In the genomic region with DNA sequence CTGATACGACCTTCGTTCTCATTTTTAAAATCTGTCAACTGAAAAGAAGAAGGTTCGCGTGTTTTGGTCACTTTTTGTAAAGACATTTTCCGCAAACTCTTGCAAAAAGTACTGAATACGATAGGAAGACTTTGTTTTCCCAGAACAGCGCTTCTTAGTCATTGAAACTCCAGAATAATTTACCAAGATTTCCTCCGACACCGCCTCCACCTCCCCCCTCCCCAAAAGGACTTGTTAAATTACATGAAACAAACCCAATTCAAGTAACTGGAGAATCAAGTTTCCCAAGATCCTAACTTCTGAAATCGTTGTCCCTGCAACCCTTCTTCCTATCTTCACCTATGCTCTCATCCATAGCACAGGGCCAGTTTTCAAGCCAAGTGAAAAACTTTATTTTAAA, we compare ENCODE assay signal across 8 mouse cellular contexts. TPM values are rescaled to one million over a fixed set of nuclear protein-coding genes. Genes with fewer than 3 reads are reported as not detected.
DNase-seq lines count a peak whose midpoint lies in the region; ATAC-seq and TF ChIP-seq lines count a peak whose summit lies in the region.

No protein-coding gene starts in this region.

- H3K27ac ChIP-seq in kidney, adult 2 months (ENCODE audit: insufficient read depth, low read depth, low read length), result no peak overlapping the region
- H3K27ac ChIP-seq in MEL (ENCODE audit: control insufficient read depth, low read depth, low read length), result peak overlapping the region; percentile 82
- H3K27ac ChIP-seq in hindbrain, embryonic 10.5 days, result peak overlapping the region; percentile 97
- peak overlapping the region; percentile 72; the same call in 1 of the 2 replicates for H3K27ac ChIP-seq in midbrain, embryonic 11.5 days (ENCODE audit: low read depth, low read length)

- TF ChIP-seq EP300 in MEL (IDR thresholded peaks at IDR 0.05; ENCODE audit: low read depth in 1 of 2, low read length in 2 of 2), result no peak

- peaks cover 46% of the 10 kb centered on the region for H3K79me2 ChIP-seq in MEL (ENCODE audit: control insufficient read depth, insufficient read depth, low read length, poor library complexity)

- H3K4me1 ChIP-seq in kidney, adult 2 months (ENCODE audit: control insufficient read depth, insufficient read depth, low read length), result no peaks in the 10 kb centered on the region
- H3K4me1 ChIP-seq in MEL (ENCODE audit: control insufficient read depth in 1 of 2, insufficient read depth in 2 of 2, low read length in 2 of 2), result peaks cover 3 to 13% of the 10 kb centered on the region in 2 experiments
- H3K4me1 ChIP-seq in hindbrain, embryonic 10.5 days (replicated peaks), result peaks cover 43% of the 10 kb centered on the region
- H3K4me1 ChIP-seq in midbrain, embryonic 11.5 days (ENCODE audit: control insufficient read depth, insufficient read depth, low read length), result peaks cover 14% of the 10 kb centered on the region

- H3K9ac ChIP-seq in MEL (ENCODE audit: control insufficient read depth, low read depth, low read length, poor library complexity, severe bottlenecking), result peak overlapping the region; percentile 93
- H3K9ac ChIP-seq in midbrain, embryonic 11.5 days (ENCODE audit: low read length), result peak overlapping the region; percentile 86

- peak overlapping the region; percentile 74 for H3K4me2 ChIP-seq in midbrain, embryonic 11.5 days

- 3% methylated on average over 10 of the region's 10 CpGs for WGBS in kidney, adult 2 months
- WGBS in hindbrain, embryonic 10.5 days, result 3% methylated on average over 10 of the region's 10 CpGs
- 3% methylated on average over 10 of the region's 10 CpGs for WGBS in midbrain, embryonic 11.5 days

- intact Hi-C loops in left cerebral cortex, postnatal 14 days (cut with DNase I), result no loop called here
- intact Hi-C loops in left cerebral cortex, postnatal 4 days (cut with DNase I), result no loop called here

- no peaks in the 10 kb centered on the region for H3K36me3 ChIP-seq in kidney, adult 2 months (ENCODE audit: control insufficient read depth, insufficient read depth, low read length)
- peaks cover 0 to 19% of the 10 kb centered on the region in 2 experiments; a peak in 2 of 4 replicates for H3K36me3 ChIP-seq in MEL (ENCODE audit: control insufficient read depth in 1 of 2, insufficient read depth in 2 of 2, low read length in 2 of 2)
- peaks cover 17% of the 10 kb centered on the region for H3K36me3 ChIP-seq in hindbrain, embryonic 10.5 days
- no peaks in the 10 kb centered on the region for H3K36me3 ChIP-seq in midbrain, embryonic 11.5 days (ENCODE audit: control insufficient read depth, insufficient read depth, low read length)

- TF ChIP-seq RAD21 in MEL (IDR thresholded peaks at IDR 0.05; ENCODE audit: low read depth, low read length), result no peak

- no peak for TF ChIP-seq POLR2A in kidney, adult 2 months (IDR thresholded peaks at IDR 0.05; ENCODE audit: low read depth, low read length)
- no peak for TF ChIP-seq POLR2A in MEL (IDR thresholded peaks at IDR 0.05; ENCODE audit: control insufficient read depth in 1 of 2, insufficient read depth in 1 of 2, low read depth in 1 of 2, low read length in 2 of 2, poor library complexity in 1 of 2)

- H3K4me3 ChIP-seq in kidney, adult 2 months (ENCODE audit: insufficient read depth, low read depth, low read length), result peak overlapping the region; percentile 97
- H3K4me3 ChIP-seq in MEL (ENCODE audit: control insufficient read depth in 1 of 2, insufficient read depth in 1 of 2, low read depth in 2 of 2, low read length in 2 of 2), result peak overlapping the region; percentile 86 to 96
- peak overlapping the region; percentile 94 for H3K4me3 ChIP-seq in hindbrain, embryonic 10.5 days
- H3K4me3 ChIP-seq in midbrain, embryonic 11.5 days (ENCODE audit: low read depth, low read length), result peak overlapping the region; percentile 87

- ATAC-seq in midbrain, embryonic 11.5 days (ENCODE audit: low FRiP score), result no peak

- DNase-seq in kidney, adult 2 months, result peak; percentile 5
- no peak for DNase-seq in kidney, adult 11 months
- peak; percentile 41 for DNase-seq in MEL (ENCODE audit: low read depth, low spot score)
- no peak for DNase-seq in hindbrain, embryonic 10.5 days (ENCODE audit: low spot score)
- peak; percentile 91 for DNase-seq in midbrain, embryonic 11.5 days (ENCODE audit: low spot score, missing footprints)
- no peak for DNase-seq in right cerebral cortex, adult 2 months (ENCODE audit: low spot score in 2 of 2)
- DNase-seq in left cerebral cortex, postnatal 14 days (ENCODE audit: low spot score in 2 of 2), result no peak
- DNase-seq in left cerebral cortex, postnatal 4 days, result no peak

- TF ChIP-seq CTCF in kidney, adult 2 months (conservative IDR thresholded peaks at IDR 0.05; ENCODE audit: insufficient read depth, insufficient read length, low read depth, low read length), result no peak
- no peak for TF ChIP-seq CTCF in MEL (IDR thresholded peaks at IDR 0.05 in 2 of 3, conservative IDR thresholded peaks at IDR 0.05 in 1 of 3; ENCODE audit: control insufficient read depth in 1 of 3, insufficient read depth in 1 of 3, low read depth in 2 of 3, low read length in 3 of 3, poor library complexity in 1 of 3, severe bottlenecking in 1 of 3)

- H3K27me3 ChIP-seq in kidney, adult 2 months (replicated peaks; ENCODE audit: control insufficient read depth, insufficient read depth, low read length), result no peaks in the 10 kb centered on the region
- H3K27me3 ChIP-seq in MEL (ENCODE audit: control insufficient read depth in 1 of 2, insufficient read depth in 2 of 2, low read length in 2 of 2), result no peaks in the 10 kb centered on the region
- no peaks in the 10 kb centered on the region; the same call in 1 of the 2 replicates for H3K27me3 ChIP-seq in hindbrain, embryonic 10.5 days (ENCODE audit: insufficient read depth, poor library complexity, severe bottlenecking)
- no peaks in the 10 kb centered on the region for H3K27me3 ChIP-seq in midbrain, embryonic 11.5 days (ENCODE audit: control insufficient read depth, insufficient read depth, low read length)

- H3K9me3 ChIP-seq in MEL (replicated peaks; ENCODE audit: insufficient read depth, low read length), result no peaks in the 10 kb centered on the region
- no peaks in the 10 kb centered on the region for H3K9me3 ChIP-seq in hindbrain, embryonic 10.5 days
- H3K9me3 ChIP-seq in midbrain, embryonic 11.5 days (ENCODE audit: control insufficient read depth, low read length), result no peaks in the 10 kb centered on the region

TF ChIP-seq in MEL, 35 proteins besides CTCF, POLR2A, EP300 and RAD21:
- TF ChIP-seq TCF12 (IDR thresholded peaks at IDR 0.05; ENCODE audit: low read depth, low read length) (no peak), ETS1 (IDR thresholded peaks at IDR 0.05; ENCODE audit: low read depth, low read length) (no peak), TAL1 (IDR thresholded peaks at IDR 0.05; ENCODE audit: low read length) (no peak), SIN3A (IDR thresholded peaks at IDR 0.05; ENCODE audit: low read length) (no peak), ZMIZ1 (IDR thresholded peaks at IDR 0.05; ENCODE audit: low read depth, low read length) (no peak), MEF2A (IDR thresholded peaks at IDR 0.05; ENCODE audit: extremely low read depth, insufficient replicate concordance, low read depth, low read length, poor library complexity, severe bottlenecking) (no peak), HCFC1 (IDR thresholded peaks at IDR 0.05; ENCODE audit: low read depth, low read length) (no peak), MAX (IDR thresholded peaks at IDR 0.05; ENCODE audit: low read length) (no peak)

RNA-seq across cellular contexts. Expression of a gene that starts 0.7 kb away (rescaled TPM):
- polyA plus RNA-seq in kidney, adult 2 months (2012; rRNA removed), result 27.2 and 32.4 TPM in 2 replicates
- total RNA-seq in MEL (2012; rRNA removed), result 83.8 and 94.6 TPM in 2 replicates
- polyA plus RNA-seq in MEL (2012; ENCODE audit: insufficient read depth in 1 of 2, insufficient read length in 2 of 2, low read depth in 1 of 2, low replicate concordance in 2 of 2, missing spikeins in 1 of 2), result 100 to 1,000 TPM in 1 of 2 experiments, 10 to 100 TPM in 1; 83.5 to 148 TPM
- 121 and 128 TPM in 2 replicates for polyA plus RNA-seq in hindbrain, embryonic 10.5 days (2016; fragmentation: Nextera tagmentation; extraction: Ambion mirVana)
- polyA plus RNA-seq in midbrain, embryonic 11.5 days (2014; fragmentation: Nextera tagmentation; extraction: Ambion mirVana), result 131 and 141 TPM in 2 replicates
- total RNA-seq in left cerebral cortex, postnatal 14 days (2021), result 10 to 100 TPM; 73.0 to 79.2 TPM
- 10 to 100 TPM; 66.8 to 68.4 TPM for total RNA-seq in left cerebral cortex, postnatal 4 days (2021)

Comparison
In these comparisons a context has a peak if more than half of its experiments do, and no peak if none do; other contexts are left out.
1. DNase-seq: peak in kidney, adult 2 months (single experiment), MEL (single experiment) and midbrain, embryonic 11.5 days (single experiment); none in kidney, adult 11 months (single experiment), hindbrain, embryonic 10.5 days (single experiment), right cerebral cortex, adult 2 months (0 of 2), left cerebral cortex, postnatal 14 days (0 of 2) and left cerebral cortex, postnatal 4 days (single experiment).
2. Peak in every context shown above with its lines, with median percentiles within 50 percentile points of each other: H3K4me3 ChIP-seq.